Mouse (Mus musculus) thymus, adult 2 months (tissue): Measurements from ENCODE around the gene Tchp.

ENCODE experiments used
- CTCF ChIP-seq: fragments of 200-500 bp; IDR thresholded peaks from 2 replicates; pipeline ENCODE4 v1.5.1; 2012; ENCODE audit warnings: mild to moderate bottlenecking, control low read depth, low read length, moderate library complexity, borderline replicate concordance; ENCODE audit not compliant: control insufficient read depth, poor library complexity, insufficient read depth; ENCODE audit errors: extremely low read depth
- POLR2A ChIP-seq: fragments of 200-500 bp; IDR thresholded peaks from 2 replicates; pipeline ENCODE4 v1.6.1; 2012; ENCODE audit warnings: mild to moderate bottlenecking, low read length, control low read depth, moderate library complexity; ENCODE audit not compliant: control insufficient read depth, poor library complexity, insufficient read depth; ENCODE audit errors: extremely low read depth

DNA sequence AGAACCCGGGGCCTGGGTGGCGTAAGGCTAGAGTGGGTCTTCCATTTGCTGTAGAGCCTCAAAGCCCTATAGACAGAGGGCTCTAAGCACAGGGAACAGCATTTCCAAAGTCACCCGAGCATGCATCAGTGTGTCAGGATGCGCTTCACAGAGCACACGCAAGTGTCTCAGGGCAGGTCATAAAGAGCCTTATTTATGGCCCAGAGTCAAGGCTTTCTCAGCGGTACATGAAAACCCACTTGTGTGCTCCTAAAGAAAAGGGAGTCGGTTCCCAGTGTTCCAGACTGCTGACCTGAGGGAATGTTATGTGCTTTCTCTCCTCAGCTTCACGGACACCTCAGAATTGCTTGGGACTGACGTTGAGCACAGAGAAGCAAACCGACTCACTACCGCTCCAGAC, 13.2 kb downstream of the Tchp start:
- no peak for TF ChIP-seq CTCF
- TF ChIP-seq POLR2A: no peak
